Mouse (Mus musculus): ENCODE measurements around the gene 0610030E20Rik. TPM values are rescaled to one million over a fixed set of nuclear protein-coding genes. Genes with fewer than 3 reads are reported as not detected.

Gene 0610030E20Rik
- polyA plus RNA-seq, 1 experiment from 2014 or later, result 27.2 TPM

- peaks cover 40% of the 10 kb centered on the region for H3K4me1 ChIP-seq
- no peak overlapping the region for H3K27ac ChIP-seq
- H3K9ac ChIP-seq, result no peak overlapping the region
- no peak overlapping the region for H3K4me2 ChIP-seq
- H3K27me3 ChIP-seq, result no peaks in the 10 kb centered on the region
- WGBS, result 82% methylated on average over 5 of the region's 5 CpGs
- H3K4me3 ChIP-seq, result no peak overlapping the region
- peaks cover 34% of the 10 kb centered on the region for H3K36me3 ChIP-seq (ENCODE audit: poor library complexity, severe bottlenecking)
- ATAC-seq, result no peak
- H3K9me3 ChIP-seq (replicated peaks), result no peaks in the 10 kb centered on the region
Observed at GRCm38 (mm10) chr6:72352636-72353405, 5.7 kb downstream of the 0610030E20Rik start.

GRCm38 (mm10) chr6:72354025-72354424, 6.9 kb downstream of the 0610030E20Rik start:
- no peak overlapping the region for H3K9ac ChIP-seq
- no peaks in the 10 kb centered on the region for H3K27me3 ChIP-seq
- no peaks in the 10 kb centered on the region for H3K9me3 ChIP-seq (replicated peaks)
- H3K36me3 ChIP-seq (ENCODE audit: poor library complexity, severe bottlenecking), result peaks cover 41% of the 10 kb centered on the region
- no peak overlapping the region for H3K27ac ChIP-seq
- ATAC-seq, result no peak
- H3K4me1 ChIP-seq, result peaks cover 28% of the 10 kb centered on the region
- 65% methylated on average over 1 of the region's 1 CpGs for WGBS
- H3K4me2 ChIP-seq, result no peak overlapping the region
- H3K4me3 ChIP-seq, result no peak overlapping the region

GRCm38 (mm10) chr6:72355066-72355911, 8.2 kb downstream of the 0610030E20Rik start, which contains the start of gene Tmem150a:
Tmem150a (plus strand) TSS chr6:72355447.
- Histone ChIP-seq H3K36me3 (ENCODE audit: poor library complexity, severe bottlenecking) (peaks cover 41% of the 10 kb centered on the region), H3K4me3 (peak within 1 kb of the TSS; percentile 56), H3K4me2 (peak within 1 kb of the TSS; percentile 98), H3K4me1 (peaks cover 21% of the 10 kb centered on the region), H3K27ac (peak within 1 kb of the TSS; percentile 35; the same call in 1 of the 2 replicates), H3K9me3 (replicated peaks) (no peaks in the 10 kb centered on the region), H3K27me3 (no peaks in the 10 kb centered on the region), H3K9ac (peak within 1 kb of the TSS; percentile 76)
- ATAC-seq, result peak; percentile 85
- WGBS, result under 1% methylated on average over 68 of the region's 71 CpGs

GRCm38 (mm10) chr6:72356001-72356532, 8.9 kb downstream of the 0610030E20Rik start:
- no peaks in the 10 kb centered on the region for H3K9me3 ChIP-seq (replicated peaks)
- peak overlapping the region; percentile 76 for H3K9ac ChIP-seq
- H3K27ac ChIP-seq, result no peak overlapping the region
- peak overlapping the region; percentile 56 for H3K4me3 ChIP-seq
- H3K4me1 ChIP-seq, result peaks cover 28% of the 10 kb centered on the region
- no peaks in the 10 kb centered on the region for H3K27me3 ChIP-seq
- H3K4me2 ChIP-seq, result peak overlapping the region; percentile 98
- 38% methylated on average over 8 of the region's 8 CpGs for WGBS
- H3K36me3 ChIP-seq (ENCODE audit: poor library complexity, severe bottlenecking), result peaks cover 37% of the 10 kb centered on the region
- no peak for ATAC-seq

GRCm38 (mm10) chr6:72357164-72358079, 10.3 kb downstream of the 0610030E20Rik start:
- WGBS, result 85% methylated on average over 5 of the region's 5 CpGs
- Histone ChIP-seq H3K4me2 (no peak overlapping the region), H3K9ac (no peak overlapping the region), H3K27ac (no peak overlapping the region), H3K4me1 (peaks cover 32% of the 10 kb centered on the region), H3K27me3 (no peaks in the 10 kb centered on the region), H3K4me3 (no peak overlapping the region), H3K36me3 (ENCODE audit: poor library complexity, severe bottlenecking) (peaks cover 36% of the 10 kb centered on the region), H3K9me3 (replicated peaks) (no peaks in the 10 kb centered on the region)
- no peak for ATAC-seq

- H3K36me3 ChIP-seq (ENCODE audit: poor library complexity, severe bottlenecking), result peaks cover 36% of the 10 kb centered on the region
- H3K4me1 ChIP-seq, result peaks cover 32% of the 10 kb centered on the region
- ATAC-seq, result no peak
- no peak overlapping the region for H3K4me2 ChIP-seq
- H3K27me3 ChIP-seq, result no peaks in the 10 kb centered on the region
- H3K9ac ChIP-seq, result no peak overlapping the region
- H3K9me3 ChIP-seq (replicated peaks), result no peaks in the 10 kb centered on the region
- 92% methylated on average over 10 of the region's 10 CpGs for WGBS
- H3K27ac ChIP-seq, result no peak overlapping the region
- H3K4me3 ChIP-seq, result no peak overlapping the region
Observed at GRCm38 (mm10) chr6:72358086-72358764, 11.1 kb downstream of the 0610030E20Rik start.

GRCm38 (mm10) chr6:72359343-72359742, 12.2 kb downstream of the 0610030E20Rik start:
- Histone ChIP-seq H3K27me3 (no peaks in the 10 kb centered on the region), H3K9ac (no peak overlapping the region), H3K36me3 (ENCODE audit: poor library complexity, severe bottlenecking) (peaks cover 36% of the 10 kb centered on the region), H3K27ac (no peak overlapping the region), H3K4me1 (peaks cover 32% of the 10 kb centered on the region), H3K4me3 (no peak overlapping the region), H3K4me2 (no peak overlapping the region), H3K9me3 (replicated peaks) (no peaks in the 10 kb centered on the region)
- ATAC-seq, result no peak
- WGBS, result 77% methylated on average over 2 of the region's 2 CpGs

- Histone ChIP-seq H3K27me3 (0 out of 2 replicates have a peak, but pooled peaks cover 2% of the 10 kb centered on the region), H3K4me2 (no peak overlapping the region), H3K4me1 (peaks cover 27% of the 10 kb centered on the region), H3K9me3 (replicated peaks) (no peaks in the 10 kb centered on the region), H3K27ac (no peak overlapping the region), H3K36me3 (ENCODE audit: poor library complexity, severe bottlenecking) (peaks cover 36% of the 10 kb centered on the region), H3K4me3 (no peak overlapping the region), H3K9ac (no peak overlapping the region)
- WGBS, result 87% methylated on average over 11 of the region's 11 CpGs
- ATAC-seq, result no peak
Observed at GRCm38 (mm10) chr6:72359891-72360598, 12.9 kb downstream of the 0610030E20Rik start.

GRCm38 (mm10) chr6:72360599-72360935, 13.4 kb downstream of the 0610030E20Rik start:
- Histone ChIP-seq H3K36me3 (ENCODE audit: poor library complexity, severe bottlenecking) (peaks cover 36% of the 10 kb centered on the region), H3K27me3 (0 out of 2 replicates have a peak, but pooled peaks cover 2% of the 10 kb centered on the region), H3K9ac (no peak overlapping the region), H3K4me2 (no peak overlapping the region), H3K9me3 (replicated peaks) (no peaks in the 10 kb centered on the region), H3K4me3 (no peak overlapping the region), H3K4me1 (peaks cover 25% of the 10 kb centered on the region), H3K27ac (no peak overlapping the region)
- ATAC-seq, result no peak
- 71% methylated on average over 7 of the region's 7 CpGs for WGBS

- Histone ChIP-seq H3K36me3 (ENCODE audit: poor library complexity, severe bottlenecking) (peaks cover 36% of the 10 kb centered on the region), H3K4me2 (peak overlapping the region; percentile 92), H3K4me3 (peak overlapping the region; percentile 82), H3K27ac (no peak overlapping the region), H3K9me3 (replicated peaks) (no peaks in the 10 kb centered on the region), H3K4me1 (peaks cover 19% of the 10 kb centered on the region), H3K27me3 (0 out of 2 replicates have a peak, but pooled peaks cover 2% of the 10 kb centered on the region), H3K9ac (peak overlapping the region; percentile 77; the same call in 1 of the 2 replicates)
- WGBS, result 82% methylated on average over 5 of the region's 5 CpGs
- ATAC-seq, result no peak
Observed at GRCm38 (mm10) chr6:72361121-72361551, 14.0 kb downstream of the 0610030E20Rik start.
